Mouse (Mus musculus) erythroblast, adult 5-6 weeks (primary cell): Measurements from ENCODE around the gene S100a14. TPM values are rescaled to one million over a fixed set of nuclear protein-coding genes. Genes with fewer than 3 reads are reported as not detected.

Experiments
- ATAC-seq: replicated peaks from 2 replicates; pipeline ENCODE4 v1.8.0; 2016; ENCODE audit warnings: moderate number of reproducible peaks, mild to moderate bottlenecking, moderate TSS enrichment, inconsistent platforms; ENCODE audit not compliant: poor library complexity, low FRiP score, severe bottlenecking
- total RNA-seq, 2 experiments: library from RNA; stranded (forward) in 1 of 2; stranded (reverse) in 1 of 2; fragments of 150-400 nt in 1 of 2; fragments of 200-764, 138-1000 nt in 1 of 2; gene quantifications; 2 replicates each; pipeline versions ENCODE4 v1.2.3 to v1.2.4; 2015 to 2017; ENCODE audit warnings: low replicate concordance in 2 of 2

The S100a14 gene
- total RNA-seq, 2 experiments from 2014 or later: not detected

GRCm38 (mm10) chr3:90515242-90515641 lies 11.4 kb upstream of the S100a14 start:
- peak; percentile 12; the same call in 1 of the 2 replicates for ATAC-seq

- no peak for ATAC-seq
Measured at GRCm38 (mm10) chr3:90515789-90516188, 10.9 kb upstream of the S100a14 start.

DNA sequence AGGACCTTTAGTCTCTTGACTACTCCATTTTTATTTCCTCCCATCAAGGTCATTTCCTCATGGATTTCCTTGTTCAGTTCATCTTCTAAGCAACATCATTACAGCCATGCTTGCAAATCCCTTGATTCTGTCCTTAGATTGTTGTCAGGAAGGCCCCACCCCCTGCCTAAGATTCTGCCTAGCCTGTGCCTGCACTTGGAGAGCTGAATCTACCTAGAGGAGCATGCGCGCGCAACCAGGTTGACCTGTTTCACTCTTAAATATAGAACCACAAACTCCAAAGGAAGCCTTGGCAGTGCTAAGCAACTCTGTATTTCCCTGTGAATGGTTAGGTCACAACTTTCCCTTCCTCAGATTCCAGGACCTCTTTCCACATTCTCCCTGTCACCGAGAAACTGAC lies 8.9 kb upstream of the S100a14 start:
- ATAC-seq: no peak

- peak; percentile 81 for ATAC-seq
Measured at GRCm38 (mm10) chr3:90525421-90525820, 1.2 kb upstream of the S100a14 start.

DNA sequence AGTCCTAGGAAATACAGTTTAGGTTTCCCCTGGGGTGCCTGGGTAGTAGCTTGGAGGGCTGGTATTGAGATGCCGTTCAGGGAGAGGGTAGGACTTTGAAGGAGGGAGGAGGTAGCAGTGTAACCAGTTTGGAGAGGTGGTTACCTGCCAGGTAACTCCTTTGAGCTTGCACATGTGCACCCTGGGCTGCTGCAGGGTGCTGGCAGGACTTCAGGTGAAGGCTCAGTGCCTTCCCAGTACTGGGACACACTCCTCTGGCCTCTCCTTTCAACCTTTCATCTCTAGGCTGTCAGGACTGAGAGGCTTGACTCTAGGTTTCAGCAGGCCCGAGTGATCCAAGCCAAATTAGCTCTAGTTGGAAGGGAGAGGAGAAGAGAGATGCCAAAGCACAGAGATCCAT lies 580 bp upstream of the S100a14 start:
- no peak for ATAC-seq

GRCm38 (mm10) chr3:90527291-90527873 lies 726 bp downstream of the S100a14 start:
- ATAC-seq: no peak

- no peak for ATAC-seq
Measured at GRCm38 (mm10) chr3:90531713-90532112, 5.1 kb downstream of the S100a14 start.

DNA sequence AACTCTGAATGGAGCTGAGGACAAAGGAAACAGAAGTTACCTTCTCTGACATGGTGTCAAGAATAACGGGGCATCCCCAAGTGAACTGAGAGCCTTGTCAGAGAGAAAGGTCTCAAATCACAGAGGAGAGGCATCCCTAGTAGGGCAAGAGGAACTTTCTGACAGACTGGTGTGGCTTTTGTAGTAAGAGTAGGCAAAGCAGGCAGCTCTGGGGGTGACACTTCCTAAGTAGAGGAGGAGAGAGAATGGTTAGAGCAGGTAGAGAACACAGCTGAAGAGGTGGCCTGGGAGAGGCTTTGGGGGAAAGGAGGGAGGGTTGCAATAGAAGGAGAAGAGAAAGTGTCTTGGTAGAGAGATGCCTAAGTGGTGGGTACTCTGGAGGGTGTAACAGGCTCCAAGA lies 8.8 kb downstream of the S100a14 start:
- ATAC-seq: no peak

- ATAC-seq: no peak
Measured at GRCm38 (mm10) chr3:90537141-90537904, 10.7 kb downstream of the S100a14 start, which contains the start of gene S100a16. S100a16 (plus strand) TSS chr3:90537254.

- ATAC-seq: no peak
Measured at GRCm38 (mm10) chr3:90537905-90538296, 11.2 kb downstream of the S100a14 start.

GRCm38 (mm10) chr3:90540904-90541303 lies 14.2 kb downstream of the S100a14 start:
- no peak for ATAC-seq

- no peak for ATAC-seq
Measured at GRCm38 (mm10) chr3:90549676-90550420, 23.2 kb downstream of the S100a14 start.

GRCm38 (mm10) chr3:90550421-90550790 lies 23.8 kb downstream of the S100a14 start:
- ATAC-seq: no peak

DNA sequence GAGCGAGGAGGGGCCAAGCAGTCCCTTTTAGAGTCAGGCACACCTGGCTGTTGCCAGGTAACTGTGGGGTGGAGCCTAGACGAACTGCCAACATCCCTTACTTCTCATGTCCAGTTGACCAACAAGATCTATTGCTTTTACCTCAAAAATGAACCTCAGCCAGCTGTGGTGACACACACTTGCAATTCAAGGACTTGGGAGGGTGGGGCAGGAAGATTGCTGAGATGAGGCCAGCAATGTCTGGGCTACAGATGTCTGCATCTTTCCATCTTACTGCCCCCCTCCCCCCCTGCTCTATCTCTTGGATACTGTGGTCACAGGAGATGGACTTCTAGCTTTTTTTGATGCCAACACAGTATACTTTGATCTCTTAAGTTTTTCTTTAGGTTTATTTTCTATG lies 25.6 kb downstream of the S100a14 start:
- ATAC-seq: no peak

DNA sequence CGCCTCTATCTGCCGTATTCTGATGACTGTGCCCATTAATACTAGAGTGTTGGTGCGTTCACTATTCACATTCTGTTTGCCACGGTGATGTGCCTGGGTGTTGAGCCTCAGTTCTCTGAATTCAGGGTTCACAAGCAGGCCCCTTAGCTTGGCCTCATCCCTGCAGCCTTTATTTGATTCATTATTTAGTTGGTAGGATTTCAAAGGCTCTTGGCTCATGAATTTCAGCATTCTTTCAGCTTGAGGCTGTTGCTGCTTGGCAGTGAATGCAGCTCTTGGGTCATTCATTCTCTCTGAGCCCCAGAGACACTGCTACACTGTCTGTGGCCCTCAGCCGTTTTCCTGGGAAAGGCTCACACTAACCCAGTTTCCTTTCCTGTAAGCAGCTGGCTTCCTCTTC lies 29.3 kb downstream of the S100a14 start:
- ATAC-seq: no peak

DNA sequence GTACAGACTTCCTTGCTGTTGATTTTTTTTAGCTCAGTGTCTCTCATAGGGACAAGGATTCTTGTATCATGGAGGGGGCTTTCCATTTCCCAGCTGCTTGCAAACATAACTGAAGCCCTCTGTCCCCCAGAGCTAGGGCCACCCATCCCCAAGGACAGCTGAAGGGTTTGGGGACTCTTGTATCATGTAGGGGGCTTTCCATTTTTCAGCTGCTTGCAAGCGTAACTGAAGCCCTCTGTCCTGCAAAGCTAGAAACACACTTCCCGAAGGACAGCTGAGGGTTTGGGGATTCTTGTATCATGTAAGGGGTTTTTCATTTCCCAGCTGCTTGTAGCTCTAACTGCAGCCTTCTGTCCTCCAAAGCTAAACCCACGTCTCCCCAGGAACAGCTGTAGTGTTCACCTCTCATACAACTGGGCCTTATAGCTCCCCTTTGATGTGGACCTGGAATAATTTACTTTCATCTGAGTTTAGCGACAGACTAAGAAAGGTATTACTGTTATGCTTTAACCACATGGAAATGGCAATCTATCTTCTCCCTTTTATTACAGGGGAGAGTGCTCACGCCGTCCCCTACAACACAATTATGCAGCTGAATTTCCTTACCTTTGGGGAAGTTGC lies 33.5 kb downstream of the S100a14 start, which contains the start of gene S100a3:
S100a3 (plus strand) TSS at position 571 of the 621 bp plus-strand sequence.
- 0 out of 2 replicates have a peak, but pooled peaks have one; percentile 44 for ATAC-seq

- ATAC-seq: no peak
Measured at GRCm38 (mm10) chr3:90574691-90575090, 48.0 kb downstream of the S100a14 start.

DNA sequence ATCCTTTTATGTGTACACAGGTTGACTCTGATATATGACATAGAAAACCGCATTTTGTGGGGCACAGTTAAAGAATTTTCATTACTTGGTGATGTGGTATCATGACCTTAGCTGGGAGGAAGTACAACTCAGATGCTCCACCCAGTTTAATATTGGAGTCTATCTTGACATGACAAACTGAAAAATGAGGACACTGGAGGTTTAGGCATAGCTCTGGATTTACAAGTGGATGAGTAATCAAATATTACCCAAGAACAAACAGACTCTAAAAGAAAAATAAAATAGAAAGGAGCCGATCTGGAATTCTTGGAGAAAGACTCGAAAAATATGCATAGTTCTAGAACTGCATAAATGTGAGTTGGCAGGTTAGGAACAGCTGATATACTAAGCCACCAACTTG lies 48.7 kb downstream of the S100a14 start:
- no peak for ATAC-seq

DNA sequence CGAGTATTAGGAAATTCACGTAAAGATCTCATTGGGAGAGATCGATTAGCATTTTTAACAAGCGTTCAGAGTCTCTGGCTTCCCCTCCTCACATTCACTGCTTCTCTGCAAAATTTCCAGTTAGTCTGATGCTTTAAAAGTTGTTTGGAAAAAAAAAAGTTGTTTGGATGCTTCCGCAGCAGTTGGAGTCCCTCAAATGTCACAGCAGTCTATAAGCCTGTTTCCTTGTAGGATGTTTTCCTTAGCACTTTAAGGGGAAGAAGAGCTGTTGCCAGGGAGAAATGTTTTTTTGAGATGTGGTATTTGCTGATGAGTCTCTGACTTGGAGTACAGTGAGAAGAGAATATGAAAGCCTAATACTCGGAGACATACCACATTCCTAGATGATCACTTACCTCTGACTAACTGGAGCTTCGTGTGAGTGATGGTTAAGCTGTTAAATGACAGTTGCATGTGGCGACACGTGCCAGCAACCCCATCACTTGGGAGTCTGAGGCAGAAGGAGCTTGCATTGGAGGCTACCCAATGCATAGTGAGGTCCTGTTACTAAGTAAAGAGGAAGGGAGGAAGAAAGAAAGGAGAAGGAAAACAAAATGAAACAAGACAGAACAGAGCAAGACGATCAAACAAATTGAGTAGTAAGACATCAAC lies 49.8 kb downstream of the S100a14 start:
- ATAC-seq: no peak
